Mouse (Mus musculus) heart, embryonic 13.5 days (tissue): ENCODE data around the gene A4gnt. TPM values are rescaled to one million over a fixed set of nuclear protein-coding genes. Genes with fewer than 3 reads are reported as not detected.
"Not testable (repeated sequence)": the region's sequence is repeated elsewhere in the genome, so short reads cannot be mapped to it uniquely, and the experiment has no call there.

Experiments used
- ATAC-seq: fragments of 200-750 bp; cut with Nextera tagmentation; 2 replicates; pipeline ENCODE4 v1.8.0; 2017; ENCODE audit warnings: moderate TSS enrichment; ENCODE audit not compliant: insufficient number of reproducible peaks, low FRiP score, low TSS enrichment; ENCODE audit errors: extremely low read depth
- H3K27ac ChIP-seq: fragments of 300-500 bp; sonication (generic); replicated peaks from 2 replicates; pipeline ENCODE4 v1.5.1; 2015; ENCODE audit warnings: moderate library complexity, mild to moderate bottlenecking, inconsistent platforms
- H3K27me3 ChIP-seq: fragments of 300-500 bp; sonication (generic); replicated peaks from 2 replicates; pipeline ENCODE4 v1.6.1; 2015; ENCODE audit warnings: mild to moderate bottlenecking, inconsistent platforms
- H3K36me3 ChIP-seq: fragments of 300-500 bp; sonication (generic); 2 replicates; pipeline ENCODE4 v1.6.1; 2015; ENCODE audit warnings: mild to moderate bottlenecking, inconsistent platforms
- H3K4me1 ChIP-seq: fragments of 300-500 bp; sonication (generic); 2 replicates; pipeline ENCODE4 v1.6.1; 2015; ENCODE audit warnings: inconsistent platforms
- H3K4me2 ChIP-seq: fragments of 300-500 bp; sonication (generic); 2 replicates; pipeline ENCODE4 v1.6.1; 2015; ENCODE audit warnings: inconsistent platforms, mild to moderate bottlenecking, moderate library complexity
- H3K4me3 ChIP-seq: fragments of 300-500 bp; sonication (generic); 2 replicates; pipeline ENCODE4 v1.5.1; 2015; ENCODE audit warnings: moderate library complexity, mild to moderate bottlenecking, inconsistent platforms
- H3K9ac ChIP-seq: fragments of 300-500 bp; sonication (generic); 2 replicates; pipeline ENCODE4 v1.6.1; 2015; ENCODE audit warnings: inconsistent platforms, mild to moderate bottlenecking, moderate library complexity
- H3K9me3 ChIP-seq: fragments of 300-500 bp; sonication (generic); 2 replicates; pipeline ENCODE4 v1.6.1; 2016; ENCODE audit warnings: inconsistent platforms
- WGBS: fragments of 180-500 bp; shearing (Covaris S2); methylation state at CpG from one replicate; pipeline ENCODE4 v1.1.7; 2015; ENCODE audit warnings: mixed read lengths; 5-methylcytosine and 5-hydroxymethylcytosine counted together
- polyA plus RNA-seq: library from polyadenylated mRNA; unstranded; fragments of >200 nt; fragmentation: Nextera tagmentation; extraction: Ambion mirVana; gene quantifications from 2 replicates; pipeline ENCODE4 v1.2.1, GENCODE M21; 2015

The A4gnt gene
- polyA plus RNA-seq = not detected in 2 replicates

DNA sequence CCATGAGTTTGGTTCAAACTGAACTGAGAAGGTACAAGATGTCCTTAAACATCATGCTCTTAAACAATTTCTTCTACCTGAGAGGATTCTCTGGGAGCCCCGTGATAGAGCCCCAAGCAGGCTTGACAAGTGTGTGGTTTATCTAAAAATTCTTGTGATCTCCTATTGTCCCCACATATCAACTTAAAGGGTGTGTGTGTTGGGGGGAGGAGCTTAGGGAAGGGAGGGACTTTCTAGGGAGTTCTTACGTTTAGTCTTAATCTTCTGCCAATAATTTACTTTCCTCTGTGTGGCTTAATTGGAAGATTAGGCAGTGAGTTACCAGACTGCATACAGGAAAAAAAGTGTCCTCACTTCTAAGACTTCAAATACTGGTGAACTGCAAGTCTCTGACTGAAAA lies at the start of gene A4gnt:
A4gnt (plus strand) TSS at position 301 of the 400 bp plus-strand sequence.
- Histone ChIP-seq H3K9me3 (no peaks in the 10 kb centered on the region), H3K9ac (no peak within 1 kb of the TSS), H3K4me1 (0 out of 2 replicates have a peak, but pooled peaks cover 3% of the 10 kb centered on the region), H3K4me2 (no peak within 1 kb of the TSS), H3K36me3 (no peaks in the 10 kb centered on the region), H3K27ac (no peak within 1 kb of the TSS), H3K27me3 (no peaks in the 10 kb centered on the region), H3K4me3 (no peak within 1 kb of the TSS)
- no peak for ATAC-seq
- WGBS = 47% methylated on average over 2 of the region's 2 CpGs

GRCm38 (mm10) chr9:99563714-99564113 lies 48.6 kb upstream of the A4gnt start:
- WGBS = 18% methylated on average over 11 of the region's 11 CpGs
- Histone ChIP-seq H3K4me2 (no peak overlapping the region), H3K4me1 (peaks cover 24% of the 10 kb centered on the region), H3K27me3 (no peaks in the 10 kb centered on the region), H3K4me3 (no peak overlapping the region), H3K9ac (no peak overlapping the region), H3K36me3 (no peaks in the 10 kb centered on the region), H3K27ac (no peak overlapping the region), H3K9me3 (no peaks in the 10 kb centered on the region)
- no peak for ATAC-seq

GRCm38 (mm10) chr9:99568023-99568346 lies 44.3 kb upstream of the A4gnt start:
- peaks cover 22% of the 10 kb centered on the region for H3K4me1 ChIP-seq
- H3K27me3 ChIP-seq = no peaks in the 10 kb centered on the region; the same call in 1 of the 2 replicates
- 2% methylated on average over 15 of the region's 15 CpGs for WGBS
- H3K4me3 ChIP-seq = peak overlapping the region; percentile 75
- ATAC-seq = no peak
- H3K4me2 ChIP-seq = peak overlapping the region; percentile 95
- H3K36me3 ChIP-seq = no peaks in the 10 kb centered on the region
- H3K9me3 ChIP-seq = no peaks in the 10 kb centered on the region
- H3K27ac ChIP-seq = peak overlapping the region; percentile 98
- H3K9ac ChIP-seq = peak overlapping the region; percentile 89

GRCm38 (mm10) chr9:99568347-99569070 lies 43.8 kb upstream of the A4gnt start, which contains the start of gene Armc8:
Armc8 (minus strand) TSS chr9:99568899.
- H3K36me3 ChIP-seq = no peaks in the 10 kb centered on the region
- H3K27me3 ChIP-seq = no peaks in the 10 kb centered on the region; the same call in none of the 2 replicates
- H3K9me3 ChIP-seq = no peaks in the 10 kb centered on the region
- ATAC-seq = peak; percentile 86
- peak within 1 kb of the TSS; percentile 95 for H3K4me2 ChIP-seq
- peaks cover 20% of the 10 kb centered on the region for H3K4me1 ChIP-seq
- H3K9ac ChIP-seq = peak within 1 kb of the TSS; percentile 89
- H3K4me3 ChIP-seq = peak within 1 kb of the TSS; percentile 75
- H3K27ac ChIP-seq = peak within 1 kb of the TSS; percentile 98
- WGBS = under 1% methylated on average over 62 of the region's 70 CpGs

GRCm38 (mm10) chr9:99569071-99569397 lies 43.3 kb upstream of the A4gnt start:
- Histone ChIP-seq H3K4me1 (peaks cover 18% of the 10 kb centered on the region), H3K27ac (peak overlapping the region; percentile 98), H3K4me2 (peak overlapping the region; percentile 95), H3K9ac (peak overlapping the region; percentile 89), H3K36me3 (no peaks in the 10 kb centered on the region), H3K4me3 (peak overlapping the region; percentile 75), H3K9me3 (no peaks in the 10 kb centered on the region), H3K27me3 (no peaks in the 10 kb centered on the region; the same call in none of the 2 replicates)
- WGBS = 2% methylated on average over 9 of the region's 9 CpGs
- peak; percentile 39 for ATAC-seq

DNA sequence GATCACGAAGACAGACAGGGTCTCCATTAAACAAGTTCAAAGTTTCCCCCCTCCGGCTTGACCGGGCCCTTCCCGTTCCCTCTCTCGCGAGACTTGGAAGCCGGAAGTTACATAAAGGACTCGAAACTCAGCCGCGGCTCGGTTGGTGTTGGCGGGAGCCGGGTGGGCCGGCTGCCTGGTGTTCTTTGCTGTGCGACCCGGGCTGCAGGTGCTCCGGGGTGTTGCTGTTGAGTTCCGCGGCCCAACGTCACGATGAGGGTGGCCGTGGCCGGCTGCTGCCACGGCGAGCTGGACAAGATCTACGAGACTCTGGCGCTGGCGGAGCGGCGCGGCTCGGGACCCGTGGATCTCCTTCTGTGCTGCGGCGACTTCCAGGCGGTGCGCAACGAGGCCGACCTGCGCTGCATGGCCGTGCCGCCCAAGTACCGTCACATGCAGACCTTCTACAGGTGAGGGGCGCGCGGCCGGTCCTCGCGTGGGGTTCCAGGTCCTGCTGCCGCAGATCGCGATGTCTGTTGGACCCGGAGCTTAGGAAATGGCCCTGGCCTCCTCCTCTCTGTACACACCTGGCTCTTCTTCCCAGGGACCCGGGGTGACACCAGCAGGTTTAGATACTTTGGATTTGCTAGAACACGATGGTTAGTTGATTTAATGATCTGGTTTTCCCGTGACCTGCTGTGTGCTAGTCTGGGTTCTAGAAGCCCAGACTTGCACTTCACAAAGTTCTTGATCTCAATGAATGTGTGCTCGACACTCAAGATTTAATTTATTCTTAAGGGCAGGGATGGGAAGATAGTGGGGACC lies 36.4 kb upstream of the A4gnt start, which contains the start of gene Dbr1:
Dbr1 (plus strand) TSS at position 123 of the 804 bp plus-strand sequence.
- Histone ChIP-seq H3K4me1 (peaks cover 14% of the 10 kb centered on the region), H3K9ac (peak within 1 kb of the TSS; percentile 93), H3K27me3 (no peaks in the 10 kb centered on the region; the same call in none of the 2 replicates), H3K27ac (peak within 1 kb of the TSS; percentile 63), H3K9me3 (no peaks in the 10 kb centered on the region), H3K4me3 (peak within 1 kb of the TSS; percentile 74), H3K4me2 (peak within 1 kb of the TSS; percentile 82), H3K36me3 (peaks cover 19% of the 10 kb centered on the region)
- ATAC-seq = peak; percentile 77; the same call in 1 of the 2 replicates
- WGBS = under 1% methylated on average over 57 of the region's 57 CpGs

GRCm38 (mm10) chr9:99580655-99581054 lies 31.6 kb upstream of the A4gnt start:
- Histone ChIP-seq H3K9ac (no peak overlapping the region), H3K4me3 (no peak overlapping the region), H3K27me3 (no peaks in the 10 kb centered on the region), H3K4me1 (peaks cover 11% of the 10 kb centered on the region), H3K36me3 (peaks cover 53% of the 10 kb centered on the region), H3K27ac (no peak overlapping the region), H3K4me2 (no peak overlapping the region), H3K9me3 (no peaks in the 10 kb centered on the region)
- ATAC-seq = no peak
- WGBS = 48% methylated on average over 2 of the region's 2 CpGs

- no peak overlapping the region for H3K4me3 ChIP-seq
- no peaks in the 10 kb centered on the region for H3K4me1 ChIP-seq
- H3K36me3 ChIP-seq = peaks cover 17% of the 10 kb centered on the region
- H3K9me3 ChIP-seq = no peaks in the 10 kb centered on the region
- H3K9ac ChIP-seq = no peak overlapping the region
- H3K4me2 ChIP-seq = no peak overlapping the region
- no peaks in the 10 kb centered on the region for H3K27me3 ChIP-seq
- no peak overlapping the region for H3K27ac ChIP-seq
- ATAC-seq = no peak
- WGBS = 26% methylated on average over 8 of the region's 8 CpGs
Observed at GRCm38 (mm10) chr9:99587505-99588202, 24.6 kb upstream of the A4gnt start.

GRCm38 (mm10) chr9:99591144-99591543 lies 21.2 kb upstream of the A4gnt start:
- 72% methylated on average over 8 of the region's 8 CpGs for WGBS
- Histone ChIP-seq H3K4me3 (no peak overlapping the region), H3K4me2 (no peak overlapping the region), H3K4me1 (no peaks in the 10 kb centered on the region), H3K9me3 (no peaks in the 10 kb centered on the region), H3K36me3 (no peaks in the 10 kb centered on the region), H3K27me3 (no peaks in the 10 kb centered on the region), H3K9ac (no peak overlapping the region), H3K27ac (no peak overlapping the region)
- ATAC-seq = no peak

- not testable (repeated sequence) for H3K36me3 ChIP-seq, ATAC-seq, H3K27me3 ChIP-seq, H3K9ac ChIP-seq, H3K4me3 ChIP-seq, H3K4me2 ChIP-seq, H3K27ac ChIP-seq, H3K9me3 ChIP-seq, H3K4me1 ChIP-seq
- 89% methylated on average over 6 of the region's 6 CpGs for WGBS
Observed at GRCm38 (mm10) chr9:99599127-99599526, 13.2 kb upstream of the A4gnt start.

GRCm38 (mm10) chr9:99603566-99603965 lies 8.7 kb upstream of the A4gnt start:
- H3K9me3 ChIP-seq = no peaks in the 10 kb centered on the region
- H3K4me1 ChIP-seq = 0 out of 2 replicates have a peak, but pooled peaks cover 2% of the 10 kb centered on the region
- H3K36me3 ChIP-seq = no peaks in the 10 kb centered on the region
- no peaks in the 10 kb centered on the region for H3K27me3 ChIP-seq
- H3K4me3 ChIP-seq = no peak overlapping the region
- H3K27ac ChIP-seq = no peak overlapping the region
- 66% methylated on average over 2 of the region's 2 CpGs for WGBS
- H3K9ac ChIP-seq = no peak overlapping the region
- no peak overlapping the region for H3K4me2 ChIP-seq
- ATAC-seq = no peak
